Mouse (Mus musculus) testis, adult 2 months (tissue): ENCODE results near the gene Asb14.

Experiments used
- CTCF ChIP-seq: fragments of 200-500 bp; IDR thresholded peaks from 2 replicates; pipeline ENCODE4 v1.5.1; 2012; ENCODE audit warnings: low read depth, mild to moderate bottlenecking, inconsistent platforms, low read length, moderate library complexity; ENCODE audit not compliant: control insufficient read depth, insufficient read depth, insufficient replicate concordance
- POLR2A ChIP-seq: fragments of 200-500 bp; IDR thresholded peaks from 2 replicates; pipeline ENCODE4 v1.6.1; 2012; ENCODE audit warnings: low read depth, mild to moderate bottlenecking, inconsistent platforms, low read length, moderate library complexity; ENCODE audit not compliant: control insufficient read depth

DNA sequence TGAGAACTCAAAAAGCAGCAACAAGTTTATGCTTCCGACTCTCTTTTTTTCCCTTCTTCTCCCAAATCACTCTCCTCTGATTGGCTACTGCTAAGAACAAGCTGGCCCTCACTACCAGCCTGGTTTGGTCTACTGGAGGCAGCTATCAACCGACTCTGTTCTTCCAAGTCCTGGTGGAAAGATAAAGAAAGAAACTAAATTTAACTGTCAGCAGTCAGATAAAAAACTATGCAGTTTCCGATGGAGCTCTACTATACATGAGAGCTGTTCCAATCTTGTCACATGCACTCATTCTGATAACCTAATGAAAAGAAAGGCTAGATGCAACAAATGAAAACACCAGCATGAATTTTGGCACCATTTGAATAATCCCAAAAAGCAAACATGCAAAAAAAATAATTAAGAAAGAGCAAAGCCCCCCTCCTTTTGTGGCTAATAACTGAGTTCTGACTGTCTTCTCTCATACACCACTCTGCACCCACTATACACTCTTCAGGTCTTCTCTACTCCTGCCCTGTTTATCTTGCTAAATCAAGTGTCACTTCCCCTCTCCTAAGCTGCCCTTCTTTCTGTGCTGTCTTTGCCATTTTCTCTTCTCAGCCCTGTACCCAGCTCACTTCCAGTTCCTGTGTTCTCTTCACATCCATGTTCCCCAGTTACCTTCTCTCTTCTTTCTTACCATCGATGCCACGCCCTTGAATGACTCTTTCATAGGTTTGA, 29.5 kb downstream of the Asb14 start:
- TF ChIP-seq CTCF (no peak), POLR2A (no peak)
